Mouse (Mus musculus) spleen, adult 2 months (tissue): ENCODE measurements around the gene Acss1.

Experiments
- CTCF ChIP-seq: fragments of 200-500 bp; IDR thresholded peaks from 2 replicates; pipeline ENCODE4 v1.5.1; 2011; ENCODE audit warnings: mild to moderate bottlenecking, inconsistent platforms; ENCODE audit not compliant: insufficient read depth, insufficient read length, insufficient replicate concordance; ENCODE audit errors: extremely low read depth
- POLR2A ChIP-seq: fragments of 200-500 bp; IDR thresholded peaks from 2 replicates; pipeline ENCODE4 v1.6.1; 2011; ENCODE audit warnings: low read depth, low read length, inconsistent platforms

GRCm38 (mm10) chr2:150687871-150688540 lies 19.7 kb upstream of the Acss1 start:
- TF ChIP-seq POLR2A = no peak
- no peak for TF ChIP-seq CTCF
